Mouse (Mus musculus): ENCODE measurements around the gene Oxsr1. TPM values are rescaled to one million over a fixed set of nuclear protein-coding genes. Genes with fewer than 3 reads are reported as not detected.
"Not testable (repeated sequence)": the region's sequence is repeated elsewhere in the genome, so short reads cannot be mapped to it uniquely, and the experiment has no call there.

Oxsr1 gene
- polyA plus RNA-seq, 1 experiment from 2014 or later, result 13.6 TPM

DNA sequence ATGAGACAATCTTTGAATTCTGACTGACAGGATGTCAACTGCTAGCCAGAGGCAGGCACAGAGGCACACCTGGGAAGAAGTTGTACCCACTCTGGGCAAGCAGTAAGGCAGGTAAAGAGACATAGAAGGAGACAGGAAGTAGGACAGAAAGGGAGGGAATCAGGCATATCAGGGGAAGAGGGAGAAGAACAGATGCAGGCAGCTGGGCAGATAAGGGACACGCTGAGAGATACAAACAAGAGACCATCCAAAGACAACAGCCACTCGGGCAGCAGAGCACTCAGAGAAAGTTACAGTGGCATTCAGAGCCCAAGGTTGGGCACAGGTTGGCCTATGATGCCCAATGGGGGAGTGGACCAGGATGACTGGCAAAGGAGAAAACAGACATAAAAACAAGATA lies 91.4 kb downstream of the Oxsr1 start:
- WGBS, result 32% methylated on average over 2 of the region's 2 CpGs
- Histone ChIP-seq H3K36me3 (peaks cover 5% of the 10 kb centered on the region; the same call in 1 of the 2 replicates), H3K4me1 (peaks cover 3% of the 10 kb centered on the region; the same call in 1 of the 2 replicates), H3K27me3 (ENCODE audit: insufficient read depth, poor library complexity, severe bottlenecking) (no peaks in the 10 kb centered on the region), H3K4me3 (no peak overlapping the region), H3K9me3 (no peaks in the 10 kb centered on the region), H3K27ac (no peak overlapping the region)
- DNase-seq (ENCODE audit: low spot score), result no peak

DNA sequence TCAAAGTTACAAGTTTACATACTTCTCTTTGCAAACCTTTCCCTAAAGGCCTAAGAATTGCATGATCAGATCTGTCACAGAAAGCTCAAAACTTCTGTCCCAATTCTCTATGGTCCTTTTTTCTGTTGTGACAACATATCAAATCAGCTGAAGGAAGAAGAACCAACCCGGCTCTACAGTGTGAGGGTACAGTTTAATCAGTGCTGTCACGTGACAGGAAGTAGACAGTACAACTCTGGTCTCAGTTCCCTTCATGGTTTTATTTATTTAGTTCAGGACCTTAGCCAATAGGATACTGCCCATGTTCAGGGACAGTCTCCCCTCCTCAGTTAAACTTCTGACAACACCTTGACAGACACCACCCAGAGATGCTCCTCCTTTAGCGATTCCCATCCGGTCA lies 102.0 kb downstream of the Oxsr1 start:
- no peak for DNase-seq (ENCODE audit: low spot score)
- 77% methylated on average over 4 of the region's 4 CpGs for WGBS

DNA sequence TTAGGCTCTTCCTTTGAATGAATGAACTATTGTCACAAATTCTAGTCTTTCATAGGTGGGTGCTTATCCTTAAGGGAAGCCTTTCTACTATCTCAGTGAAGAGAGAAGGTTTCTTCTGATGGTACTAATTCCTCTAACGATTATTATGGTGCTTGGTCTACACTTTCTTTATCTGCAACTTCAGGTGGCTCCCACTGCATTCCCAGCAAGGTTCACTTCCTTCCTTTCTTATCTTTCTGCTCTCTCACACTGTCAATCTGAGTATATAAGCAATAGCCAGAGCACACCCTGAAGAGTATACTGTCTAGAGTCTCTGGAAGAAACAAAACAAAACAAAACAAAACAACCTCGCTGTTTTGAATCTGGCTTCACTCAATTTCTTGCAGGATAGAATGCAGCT lies 102.6 kb downstream of the Oxsr1 start:
- H3K27ac ChIP-seq, result no peak overlapping the region
- 62% methylated on average over 2 of the region's 2 CpGs for WGBS
- H3K9me3 ChIP-seq, result no peaks in the 10 kb centered on the region
- H3K27me3 ChIP-seq (ENCODE audit: insufficient read depth, poor library complexity, severe bottlenecking), result no peaks in the 10 kb centered on the region
- peaks cover 37% of the 10 kb centered on the region for H3K36me3 ChIP-seq
- no peak for DNase-seq (ENCODE audit: low spot score)
- H3K4me1 ChIP-seq, result no peaks in the 10 kb centered on the region
- no peak overlapping the region for H3K4me3 ChIP-seq

More for the DNA sequence above, 102.0 kb downstream of the Oxsr1 start:
- Histone ChIP-seq H3K9me3 (no peaks in the 10 kb centered on the region), H3K4me3 (no peak overlapping the region), H3K36me3 (peaks cover 40% of the 10 kb centered on the region), H3K27ac (no peak overlapping the region), H3K4me1 (no peaks in the 10 kb centered on the region), H3K27me3 (ENCODE audit: insufficient read depth, poor library complexity, severe bottlenecking) (no peaks in the 10 kb centered on the region)

DNA sequence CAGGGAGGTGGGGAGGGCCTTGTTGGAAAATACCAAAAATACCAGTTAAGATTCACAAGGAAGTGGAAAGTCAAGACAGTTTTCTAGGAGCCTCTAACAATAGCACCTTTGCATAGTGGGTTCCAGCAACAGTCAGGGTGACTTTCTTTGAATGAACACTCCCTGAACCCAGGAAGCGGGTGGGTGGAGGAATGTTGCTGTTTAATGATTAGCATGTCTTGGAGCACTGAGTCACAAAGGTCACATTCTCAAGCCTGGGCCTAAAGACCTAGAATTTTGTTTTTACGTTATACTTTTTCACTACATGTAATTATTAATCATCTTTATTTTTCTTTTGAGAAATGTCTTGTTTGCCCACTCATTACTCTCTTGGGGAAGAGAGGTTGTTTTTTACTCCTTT lies 106.9 kb downstream of the Oxsr1 start:
- H3K9me3 ChIP-seq; DNase-seq (ENCODE audit: low spot score); H3K27ac ChIP-seq; H3K4me3 ChIP-seq; H3K4me1 ChIP-seq; H3K27me3 ChIP-seq (ENCODE audit: insufficient read depth, poor library complexity, severe bottlenecking): not testable (repeated sequence)
- WGBS, result 90% methylated on average over 2 of the region's 2 CpGs
- peaks cover 16% of the 10 kb centered on the region for H3K36me3 ChIP-seq

DNA sequence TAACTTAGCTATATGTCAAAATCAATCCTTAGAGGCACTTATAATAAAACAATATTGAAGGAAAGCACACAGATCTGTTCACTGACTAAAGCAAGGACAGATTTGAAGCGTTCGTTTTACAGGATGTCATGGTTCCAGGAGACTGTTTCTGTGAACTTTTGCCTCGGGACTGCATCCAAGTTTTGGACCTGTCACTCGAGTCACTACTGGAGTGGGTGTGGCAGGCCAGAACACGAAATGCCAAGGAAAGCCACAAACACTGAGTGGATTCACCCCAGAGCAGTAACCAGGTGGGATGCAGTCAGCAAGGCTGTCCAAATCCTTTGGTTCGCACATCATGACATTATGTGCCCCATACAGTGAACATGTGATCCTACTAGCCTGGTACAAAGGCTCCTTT lies 107.6 kb downstream of the Oxsr1 start:
- H3K4me3 ChIP-seq, result no peak overlapping the region
- 92% methylated on average over 6 of the region's 6 CpGs for WGBS
- no peaks in the 10 kb centered on the region for H3K9me3 ChIP-seq

DNA sequence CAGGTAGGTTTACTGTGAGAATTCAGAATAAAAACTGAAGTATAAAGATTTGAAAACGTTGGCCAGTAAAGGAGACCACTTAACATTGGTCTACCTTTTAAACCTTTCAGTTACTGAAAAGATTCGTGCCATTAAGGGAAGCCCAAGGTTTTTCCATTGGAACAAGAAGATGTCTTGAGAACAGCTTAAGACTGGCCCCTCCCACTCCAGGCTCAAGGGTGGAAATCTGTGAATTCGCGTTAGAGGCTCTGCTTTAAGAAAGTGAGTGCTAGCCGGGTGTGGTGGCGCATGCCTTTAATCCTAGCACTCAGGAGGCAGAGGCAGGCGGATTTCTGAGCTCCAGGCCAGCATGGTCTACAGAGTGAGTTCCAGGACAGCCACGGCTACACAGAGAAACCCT lies 109.2 kb downstream of the Oxsr1 start:
- DNase-seq (ENCODE audit: low spot score), result no peak
- WGBS, result 67% methylated on average over 8 of the region's 8 CpGs

More for the DNA sequence above, 107.6 kb downstream of the Oxsr1 start:
- Histone ChIP-seq H3K27me3 (ENCODE audit: insufficient read depth, poor library complexity, severe bottlenecking) (no peaks in the 10 kb centered on the region), H3K27ac (no peak overlapping the region), H3K4me1 (no peaks in the 10 kb centered on the region), H3K36me3 (peaks cover 16% of the 10 kb centered on the region)
- no peak for DNase-seq (ENCODE audit: low spot score)

DNA sequence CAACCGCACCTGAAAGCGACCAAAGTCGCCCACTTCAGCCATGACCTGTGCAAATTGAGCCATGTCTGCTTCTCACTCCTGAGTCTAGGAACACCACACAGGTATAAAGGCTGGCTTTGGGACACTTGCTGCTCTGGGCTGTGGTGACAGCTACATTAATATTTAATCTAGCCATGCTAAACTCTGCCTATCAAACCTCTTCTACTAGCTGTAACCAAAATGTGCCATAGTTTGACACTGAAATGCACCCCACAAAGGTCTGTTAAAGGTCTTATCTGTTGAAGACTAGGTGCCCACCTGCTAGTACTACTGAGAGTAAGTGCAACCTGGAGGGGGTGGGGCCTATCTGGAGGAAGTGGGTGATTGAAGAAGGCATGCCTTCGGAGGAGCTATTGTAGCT lies 113.2 kb downstream of the Oxsr1 start, which contains the start of gene Slc22a13:
Slc22a13 (minus strand) TSS at position 101 of the 400 bp plus-strand sequence.
- Histone ChIP-seq H3K36me3 (no peaks in the 10 kb centered on the region), H3K9me3 (no peaks in the 10 kb centered on the region), H3K27me3 (ENCODE audit: insufficient read depth, poor library complexity, severe bottlenecking) (no peaks in the 10 kb centered on the region), H3K4me3 (no peak within 1 kb of the TSS), H3K4me1 (no peaks in the 10 kb centered on the region), H3K27ac (no peak within 1 kb of the TSS)
- no peak for DNase-seq (ENCODE audit: low spot score)
- 81% methylated on average over 4 of the region's 4 CpGs for WGBS

More for the DNA sequence above, 109.2 kb downstream of the Oxsr1 start:
- no peaks in the 10 kb centered on the region for H3K9me3 ChIP-seq
- H3K27ac ChIP-seq, result no peak overlapping the region
- peaks cover 11% of the 10 kb centered on the region for H3K36me3 ChIP-seq
- no peaks in the 10 kb centered on the region for H3K4me1 ChIP-seq
- no peak overlapping the region for H3K4me3 ChIP-seq
- no peaks in the 10 kb centered on the region for H3K27me3 ChIP-seq (ENCODE audit: insufficient read depth, poor library complexity, severe bottlenecking)

DNA sequence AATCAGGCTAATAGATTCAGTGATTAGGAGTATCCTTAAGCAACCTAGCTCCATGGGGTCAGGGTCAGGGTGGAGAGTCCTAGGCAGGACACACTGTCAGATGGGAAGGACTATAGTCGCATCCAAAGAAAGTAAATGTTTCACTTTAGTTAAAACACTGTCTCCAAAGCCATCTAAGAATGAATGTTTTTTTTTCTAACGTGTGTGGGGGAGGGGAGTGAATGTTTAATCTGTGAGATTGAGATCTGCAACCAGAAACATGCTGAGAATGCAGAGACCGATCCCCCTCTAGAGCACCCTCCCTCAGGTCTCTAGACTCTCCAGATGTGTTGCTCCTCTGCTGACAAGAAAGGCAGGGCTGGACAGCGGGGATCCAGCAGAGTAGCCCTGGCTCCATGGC lies 115.1 kb downstream of the Oxsr1 start:
- H3K4me3 ChIP-seq, result no peak overlapping the region
- no peaks in the 10 kb centered on the region for H3K4me1 ChIP-seq
- no peaks in the 10 kb centered on the region for H3K27me3 ChIP-seq (ENCODE audit: insufficient read depth, poor library complexity, severe bottlenecking)
- no peak overlapping the region for H3K27ac ChIP-seq
- H3K36me3 ChIP-seq, result no peaks in the 10 kb centered on the region
- DNase-seq (ENCODE audit: low spot score), result no peak
- WGBS, result 73% methylated on average over 4 of the region's 4 CpGs
- H3K9me3 ChIP-seq, result no peaks in the 10 kb centered on the region

DNA sequence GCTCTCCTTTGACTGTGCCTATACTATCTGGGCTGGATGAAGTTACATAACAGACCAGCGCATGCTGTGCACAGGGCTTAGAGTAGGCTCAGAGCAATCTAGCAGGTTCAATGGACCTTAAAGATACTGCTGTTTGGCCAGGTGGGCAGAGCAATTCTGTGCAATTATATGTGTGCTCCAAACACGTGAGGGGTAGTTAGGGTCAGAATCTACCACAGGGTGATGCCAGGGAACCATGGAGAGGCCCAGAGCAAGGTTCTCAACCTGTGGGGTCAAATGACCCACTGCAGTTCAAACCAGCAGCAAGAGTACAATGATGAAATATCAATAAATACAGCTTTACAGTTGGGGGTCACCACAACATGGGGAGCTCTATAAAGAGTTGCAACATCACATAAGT lies 115.6 kb downstream of the Oxsr1 start:
- Histone ChIP-seq H3K27me3 (ENCODE audit: insufficient read depth, poor library complexity, severe bottlenecking) (no peaks in the 10 kb centered on the region), H3K27ac (no peak overlapping the region), H3K36me3 (no peaks in the 10 kb centered on the region), H3K4me1 (no peaks in the 10 kb centered on the region), H3K9me3 (no peaks in the 10 kb centered on the region), H3K4me3 (no peak overlapping the region)
- DNase-seq (ENCODE audit: low spot score), result no peak
- 75% methylated on average over 2 of the region's 2 CpGs for WGBS

DNA sequence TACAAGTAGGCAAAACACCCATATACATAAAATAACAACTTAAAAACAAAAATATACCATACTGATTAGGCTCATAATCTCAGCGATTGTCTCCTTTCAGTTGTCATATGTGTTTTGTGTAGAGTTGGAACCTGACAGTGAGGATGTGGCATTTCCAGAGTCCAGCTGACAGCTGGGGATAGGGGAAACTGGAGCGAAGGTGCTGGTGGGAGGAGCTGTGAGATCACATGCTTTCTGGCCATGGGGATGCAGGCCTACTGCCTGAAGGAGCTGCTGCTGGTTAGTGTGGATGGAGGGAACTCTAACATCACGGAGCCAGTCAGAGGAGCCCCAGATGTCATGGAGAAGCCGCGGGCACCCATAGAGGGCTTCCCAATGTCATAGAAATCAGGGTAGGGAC lies 116.5 kb downstream of the Oxsr1 start:
- WGBS, result 82% methylated on average over 5 of the region's 5 CpGs

DNA sequence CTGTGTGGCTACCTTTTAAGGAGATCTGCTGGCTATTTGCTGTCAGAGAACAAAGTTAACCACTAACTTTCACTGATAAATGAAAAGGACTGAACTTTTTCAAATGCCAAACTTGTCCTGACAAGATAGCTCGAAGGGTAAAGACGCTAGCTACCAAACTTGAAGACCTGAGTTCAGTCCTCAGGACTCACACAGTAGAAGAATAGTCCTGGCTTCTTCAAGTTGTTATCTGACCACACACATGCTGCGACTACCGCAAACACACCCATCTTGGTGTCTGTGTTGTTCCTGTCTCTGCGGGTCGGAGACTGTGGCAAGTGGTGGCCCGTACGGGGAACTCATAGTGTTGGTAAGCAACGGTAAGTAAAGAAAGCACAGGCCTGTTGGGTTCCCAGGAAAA lies 118.6 kb downstream of the Oxsr1 start:
- 89% methylated on average over 9 of the region's 9 CpGs for WGBS
- Histone ChIP-seq H3K9me3 (no peaks in the 10 kb centered on the region), H3K4me1 (no peaks in the 10 kb centered on the region), H3K4me3 (no peak overlapping the region), H3K27ac (no peak overlapping the region), H3K27me3 (ENCODE audit: insufficient read depth, poor library complexity, severe bottlenecking) (no peaks in the 10 kb centered on the region), H3K36me3 (no peaks in the 10 kb centered on the region)
- no peak for DNase-seq (ENCODE audit: low spot score)

More for the DNA sequence above, 116.5 kb downstream of the Oxsr1 start:
- DNase-seq (ENCODE audit: low spot score), result no peak
- no peaks in the 10 kb centered on the region for H3K36me3 ChIP-seq
- H3K4me1 ChIP-seq, result no peaks in the 10 kb centered on the region
- H3K27me3 ChIP-seq (ENCODE audit: insufficient read depth, poor library complexity, severe bottlenecking), result no peaks in the 10 kb centered on the region
- no peak overlapping the region for H3K4me3 ChIP-seq
- H3K9me3 ChIP-seq, result no peaks in the 10 kb centered on the region
- H3K27ac ChIP-seq, result no peak overlapping the region

DNA sequence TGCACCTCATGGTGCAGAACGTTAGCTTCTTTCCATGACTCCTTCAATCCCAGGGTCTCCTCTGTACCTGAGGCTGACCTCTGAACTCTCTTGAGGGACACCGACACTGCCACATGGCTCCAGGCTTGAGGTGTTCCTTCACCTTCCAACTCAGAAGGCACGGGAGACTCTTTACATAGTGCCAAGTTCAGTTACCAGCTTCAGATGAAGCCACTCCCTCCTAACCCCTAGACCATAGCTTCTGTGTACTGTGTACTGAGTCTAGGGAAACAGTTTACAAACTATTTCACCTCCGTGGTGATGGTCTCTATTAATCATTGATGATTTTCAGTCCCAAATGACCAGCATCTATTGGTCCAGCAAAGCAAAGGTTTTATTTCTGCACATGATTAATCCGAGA lies 120.6 kb downstream of the Oxsr1 start:
- Histone ChIP-seq H3K4me3 (no peak overlapping the region), H3K4me1 (no peaks in the 10 kb centered on the region), H3K9me3 (no peaks in the 10 kb centered on the region), H3K27ac (no peak overlapping the region), H3K36me3 (no peaks in the 10 kb centered on the region), H3K27me3 (ENCODE audit: insufficient read depth, poor library complexity, severe bottlenecking) (no peaks in the 10 kb centered on the region)
- no peak for DNase-seq (ENCODE audit: low spot score)
- WGBS, result 85% methylated on average over 5 of the region's 5 CpGs

DNA sequence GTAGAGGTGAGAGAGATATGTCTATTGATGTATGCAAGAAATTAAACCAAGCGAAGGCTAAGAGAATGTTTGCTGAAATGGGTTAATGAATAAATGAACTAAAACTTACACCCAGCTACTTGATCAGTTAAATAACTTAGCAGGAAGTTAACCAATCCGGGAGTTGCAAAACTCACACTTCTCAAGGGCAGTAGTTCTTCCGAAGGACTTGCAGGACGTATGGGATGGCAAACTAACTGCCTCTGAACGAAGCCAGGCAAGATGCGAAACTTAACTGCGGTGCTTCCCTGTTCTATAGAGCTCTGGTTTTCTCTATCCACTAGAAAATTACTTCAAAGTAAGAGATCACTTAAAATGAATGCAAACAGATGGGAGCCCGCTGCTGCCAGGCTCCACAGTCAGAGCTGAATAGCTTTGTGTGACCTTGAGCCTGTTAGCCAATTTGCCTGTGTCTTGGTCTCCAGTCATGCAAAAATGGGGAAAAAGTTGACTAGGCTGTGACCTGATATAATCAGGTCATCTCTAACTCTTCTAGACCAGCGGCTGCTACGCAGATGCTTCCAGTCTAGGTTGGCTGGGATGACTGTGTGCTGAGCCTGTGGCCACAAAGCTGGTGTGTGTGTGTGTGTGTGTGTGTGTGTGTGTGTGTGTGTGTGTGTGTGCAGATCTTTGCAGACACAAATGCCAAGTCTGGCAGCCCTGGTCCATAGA lies 122.9 kb downstream of the Oxsr1 start:
- Histone ChIP-seq H3K9me3 (no peaks in the 10 kb centered on the region), H3K4me3 (no peak overlapping the region), H3K27ac (no peak overlapping the region), H3K27me3 (ENCODE audit: insufficient read depth, poor library complexity, severe bottlenecking) (no peaks in the 10 kb centered on the region), H3K4me1 (no peaks in the 10 kb centered on the region), H3K36me3 (no peaks in the 10 kb centered on the region)
- DNase-seq (ENCODE audit: low spot score), result no peak
- WGBS, result 84% methylated on average over 10 of the region's 10 CpGs
